Mouse (Mus musculus) lung, embryonic 14.5 days (tissue): ENCODE results near the gene Ptpn1. TPM values are rescaled to one million over a fixed set of nuclear protein-coding genes. Genes with fewer than 3 reads are reported as not detected.

ENCODE experiments used
- ATAC-seq: fragments of 200-750 bp; cut with Nextera tagmentation; 2 replicates; pipeline ENCODE4 v1.8.0; 2017; ENCODE audit warnings: mild to moderate bottlenecking, moderate TSS enrichment, moderate library complexity; ENCODE audit not compliant: insufficient read depth
- DNase-seq: peaks from one replicate; pipeline ENCODE4 v3.0.0-alpha.2; 2015
- H3K27ac ChIP-seq: fragments of 300-500 bp; sonication (generic); 2 replicates; pipeline ENCODE4 v1.5.1; 2014; ENCODE audit warnings: low read depth, mild to moderate bottlenecking, moderate library complexity
- H3K27me3 ChIP-seq: fragments of 300-500 bp; sonication (generic); 2 replicates; pipeline ENCODE4 v1.6.1; 2014; ENCODE audit warnings: low read length, control low read depth; ENCODE audit not compliant: insufficient read depth
- H3K36me3 ChIP-seq: fragments of 300-500 bp; sonication (generic); 2 replicates; pipeline ENCODE4 v1.6.1; 2014; ENCODE audit warnings: control low read depth; ENCODE audit not compliant: insufficient read depth
- H3K4me1 ChIP-seq: fragments of 300-500 bp; sonication (generic); 2 replicates; pipeline ENCODE4 v1.6.1; 2014; ENCODE audit warnings: antibody characterized with exemption, control low read depth; ENCODE audit not compliant: insufficient read depth
- H3K4me2 ChIP-seq: fragments of 300-500 bp; sonication (generic); 2 replicates; pipeline ENCODE4 v1.6.1; 2014; ENCODE audit warnings: mild to moderate bottlenecking
- H3K4me3 ChIP-seq: fragments of 300-500 bp; sonication (generic); 2 replicates; pipeline ENCODE4 v1.5.1; 2014; ENCODE audit warnings: low read depth, low read length
- H3K9ac ChIP-seq: fragments of 300-500 bp; sonication (generic); 2 replicates; pipeline ENCODE4 v1.6.1; 2014
- H3K9me3 ChIP-seq: fragments of 300-500 bp; sonication (generic); 2 replicates; pipeline ENCODE4 v1.6.1; 2016; ENCODE audit warnings: low read depth, low read length, control low read depth
- CTCF ChIP-seq: IDR thresholded peaks from 2 replicates; pipeline ENCODE4 v1.5.1; 2016; ENCODE audit warnings: antibody characterized with exemption, low read depth
- WGBS: fragments of 180-500 bp; shearing (Covaris S2); extraction: QIAGEN DNeasy Blood & Tissue Kit; methylation state at CpG from one replicate; pipeline ENCODE4 v1.1.7; 2014; 5-methylcytosine and 5-hydroxymethylcytosine counted together
- polyA plus RNA-seq: library from polyadenylated mRNA; unstranded; fragments of >200 nt; fragmentation: Nextera tagmentation; extraction: Ambion mirVana; gene quantifications from 2 replicates; pipeline ENCODE4 v1.2.1, GENCODE M21; 2014

The Ptpn1 gene
- polyA plus RNA-seq: 59.3 and 61.3 TPM in 2 replicates

GRCm38 (mm10) chr2:167931985-167932726 is at the start of gene Ptpn1:
Gene Ptpn1 (plus strand): TSS chr2:167932057.
- ATAC-seq: peak; percentile 97
- WGBS: under 1% methylated on average over 97 of the region's 99 CpGs
- H3K4me1 ChIP-seq: peaks cover 6% of the 10 kb centered on the region; the same call in 1 of the 2 replicates

GRCm38 (mm10) chr2:167886485-167886884 is 45.4 kb upstream of the Ptpn1 start:
- H3K4me1 ChIP-seq: peaks cover 20% of the 10 kb centered on the region
- 53% methylated on average over 7 of the region's 7 CpGs for WGBS
- ATAC-seq: no peak

More at GRCm38 (mm10) chr2:167931985-167932726, at the start of gene Ptpn1:
- peak within 1 kb of the TSS; percentile 90 for H3K4me2 ChIP-seq
- no peaks in the 10 kb centered on the region for H3K9me3 ChIP-seq
- peak within 1 kb of the TSS; percentile 92 for H3K4me3 ChIP-seq
- no peak for TF ChIP-seq CTCF
- 0 out of 2 replicates have a peak, but pooled peaks cover 4% of the 10 kb centered on the region for H3K36me3 ChIP-seq
- no peaks in the 10 kb centered on the region for H3K27me3 ChIP-seq
- DNase-seq: peak; percentile 98
- peak within 1 kb of the TSS; percentile 76 for H3K27ac ChIP-seq
- peak within 1 kb of the TSS; percentile 90 for H3K9ac ChIP-seq

GRCm38 (mm10) chr2:167887516-167888347 is 44.1 kb upstream of the Ptpn1 start:
- H3K4me1 ChIP-seq: peaks cover 20% of the 10 kb centered on the region
- no peaks in the 10 kb centered on the region for H3K36me3 ChIP-seq
- H3K27ac ChIP-seq: peak overlapping the region; percentile 69; the same call in 1 of the 2 replicates
- WGBS: 6% methylated on average over 22 of the region's 22 CpGs
- H3K9ac ChIP-seq: peak overlapping the region; percentile 8; the same call in 1 of the 2 replicates
- peak; percentile 41 for ATAC-seq
- H3K9me3 ChIP-seq: no peaks in the 10 kb centered on the region
- H3K4me3 ChIP-seq: peak overlapping the region; percentile 22
- H3K27me3 ChIP-seq: no peaks in the 10 kb centered on the region
- DNase-seq: peak; percentile 79
- H3K4me2 ChIP-seq: peak overlapping the region; percentile 56
- no peak for TF ChIP-seq CTCF

More at GRCm38 (mm10) chr2:167886485-167886884, 45.4 kb upstream of the Ptpn1 start:
- DNase-seq: no peak
- H3K9me3 ChIP-seq: no peaks in the 10 kb centered on the region
- H3K4me2 ChIP-seq: no peak overlapping the region
- no peak overlapping the region for H3K9ac ChIP-seq
- H3K27me3 ChIP-seq: no peaks in the 10 kb centered on the region
- H3K27ac ChIP-seq: no peak overlapping the region
- TF ChIP-seq CTCF: 0 out of 2 replicates have a peak, but pooled peaks have one; percentile 16
- no peaks in the 10 kb centered on the region for H3K36me3 ChIP-seq
- H3K4me3 ChIP-seq: no peak overlapping the region

GRCm38 (mm10) chr2:167888834-167889233 is 43.0 kb upstream of the Ptpn1 start:
- ATAC-seq (no peak), DNase-seq (no peak)
- TF ChIP-seq CTCF: no peak
- Histone ChIP-seq H3K9ac (no peak overlapping the region), H3K9me3 (no peaks in the 10 kb centered on the region), H3K4me1 (peaks cover 20% of the 10 kb centered on the region), H3K36me3 (no peaks in the 10 kb centered on the region), H3K4me3 (no peak overlapping the region), H3K27me3 (no peaks in the 10 kb centered on the region), H3K27ac (no peak overlapping the region; the same call in 1 of the 2 replicates), H3K4me2 (no peak overlapping the region)
- WGBS: 41% methylated on average over 6 of the region's 6 CpGs

- Histone ChIP-seq H3K4me3 (no peak overlapping the region), H3K4me1 (peaks cover 20% of the 10 kb centered on the region), H3K4me2 (no peak overlapping the region), H3K9me3 (no peaks in the 10 kb centered on the region), H3K36me3 (no peaks in the 10 kb centered on the region), H3K9ac (no peak overlapping the region), H3K27ac (no peak overlapping the region), H3K27me3 (no peaks in the 10 kb centered on the region)
- no peak for DNase-seq
- whole genome bisulfite sequencing: 67% methylated on average over 4 of the region's 4 CpGs
- ATAC-seq: no peak
- TF ChIP-seq CTCF: no peak
Measured at GRCm38 (mm10) chr2:167889886-167890285, 42.0 kb upstream of the Ptpn1 start.

GRCm38 (mm10) chr2:167891908-167892307 is 39.9 kb upstream of the Ptpn1 start:
- H3K9me3 ChIP-seq: no peaks in the 10 kb centered on the region
- TF ChIP-seq CTCF: peak; percentile 95
- WGBS: 16% methylated on average over 9 of the region's 9 CpGs
- ATAC-seq (peak; percentile 54), DNase-seq (peak; percentile 88)
- peak overlapping the region; percentile 20; the same call in 1 of the 2 replicates for H3K27ac ChIP-seq
- peaks cover 18% of the 10 kb centered on the region for H3K4me1 ChIP-seq
- H3K36me3 ChIP-seq: no peaks in the 10 kb centered on the region
- H3K9ac ChIP-seq: peak overlapping the region; percentile 27; the same call in 1 of the 2 replicates
- H3K4me3 ChIP-seq: no peak overlapping the region
- H3K27me3 ChIP-seq: no peaks in the 10 kb centered on the region
- H3K4me2 ChIP-seq: no peak overlapping the region
